Mouse (Mus musculus) lung, postnatal 0 days (tissue): ENCODE measurements around the gene Zcchc8.

Experiments used
- CTCF ChIP-seq: IDR thresholded peaks from 2 replicates; pipeline ENCODE4 v1.5.1; 2016; ENCODE audit warnings: antibody characterized with exemption, mild to moderate bottlenecking
- EP300 ChIP-seq: IDR thresholded peaks from 2 replicates; pipeline ENCODE4 v1.6.1; 2016; ENCODE audit warnings: antibody characterized with exemption, mild to moderate bottlenecking, control low read depth

DNA sequence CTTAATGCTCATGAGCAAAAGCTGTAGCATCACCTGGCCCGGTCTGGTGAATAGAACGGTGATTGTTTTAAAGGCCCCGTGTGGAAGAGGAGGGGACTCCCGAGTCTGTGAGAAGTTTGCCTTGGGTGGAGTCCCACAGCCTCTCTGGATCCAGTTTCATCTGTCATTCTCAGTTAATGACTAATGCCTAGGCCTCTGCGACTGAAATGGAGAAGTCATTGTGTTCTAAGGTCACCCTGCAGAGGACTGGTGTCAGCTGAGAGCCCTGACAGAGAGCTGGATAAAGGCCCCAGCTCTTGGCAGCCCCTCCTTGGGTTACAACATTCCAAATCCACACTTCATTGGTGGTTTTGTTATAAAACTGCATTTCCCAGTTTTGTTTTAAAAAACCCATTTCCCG lies 26.4 kb downstream of the Zcchc8 start:
- no peak for TF ChIP-seq CTCF
- peak; percentile 57; the same call in 1 of the 2 replicates for TF ChIP-seq EP300
